Mouse (Mus musculus) stomach, embryonic 15.5 days (tissue): ENCODE measurements around the gene Coro2a. TPM values are rescaled to one million over a fixed set of nuclear protein-coding genes. Genes with fewer than 3 reads are reported as not detected.
A peak's percentile ranks its signal among the peaks of the same experiment; 100 is the strongest.

Source experiments
- ATAC-seq: fragments of 200-750 bp; cut with Nextera tagmentation; 2 replicates; pipeline ENCODE4 v1.8.0; 2017; ENCODE audit warnings: low read depth, moderate number of reproducible peaks, moderate TSS enrichment; ENCODE audit not compliant: insufficient read depth, low FRiP score
- H3K27ac ChIP-seq: fragments of 300-500 bp; sonication (generic); 2 replicates; pipeline ENCODE4 v1.5.1; 2015; ENCODE audit warnings: mild to moderate bottlenecking, inconsistent platforms
- H3K27me3 ChIP-seq: fragments of 300-500 bp; sonication (generic); replicated peaks from 2 replicates; pipeline ENCODE4 v1.6.1; 2015; ENCODE audit warnings: inconsistent platforms
- H3K36me3 ChIP-seq: fragments of 300-500 bp; sonication (generic); 2 replicates; pipeline ENCODE4 v1.6.1; 2015; ENCODE audit warnings: inconsistent platforms
- H3K4me1 ChIP-seq: fragments of 300-500 bp; sonication (generic); 2 replicates; pipeline ENCODE4 v1.6.1; 2015; ENCODE audit warnings: inconsistent platforms
- H3K4me2 ChIP-seq: fragments of 300-500 bp; sonication (generic); 2 replicates; pipeline ENCODE4 v1.6.1; 2015; ENCODE audit warnings: mild to moderate bottlenecking, inconsistent platforms
- H3K4me3 ChIP-seq: fragments of 300-500 bp; sonication (generic); replicated peaks from 2 replicates; pipeline ENCODE4 v1.5.1; 2015; ENCODE audit warnings: inconsistent platforms
- H3K9ac ChIP-seq: fragments of 300-500 bp; sonication (generic); 2 replicates; pipeline ENCODE4 v1.6.1; 2015; ENCODE audit warnings: inconsistent platforms
- H3K9me3 ChIP-seq: fragments of 300-500 bp; sonication (generic); 2 replicates; pipeline ENCODE4 v1.6.1; 2016; ENCODE audit warnings: inconsistent platforms
- WGBS: fragments of 180-500 bp; shearing (Covaris S2); methylation state at CpG from one replicate; pipeline ENCODE4 v1.1.7; 2015; 5-methylcytosine and 5-hydroxymethylcytosine counted together
- polyA plus RNA-seq: library from polyadenylated mRNA; unstranded; fragments of >200 nt; fragmentation: Nextera tagmentation; extraction: Ambion mirVana; gene quantifications from 2 replicates; pipeline ENCODE4 v1.2.1, GENCODE M21; 2015

Coro2a gene
- polyA plus RNA-seq, 1 experiment from 2014 or later, result 20.4 TPM

DNA sequence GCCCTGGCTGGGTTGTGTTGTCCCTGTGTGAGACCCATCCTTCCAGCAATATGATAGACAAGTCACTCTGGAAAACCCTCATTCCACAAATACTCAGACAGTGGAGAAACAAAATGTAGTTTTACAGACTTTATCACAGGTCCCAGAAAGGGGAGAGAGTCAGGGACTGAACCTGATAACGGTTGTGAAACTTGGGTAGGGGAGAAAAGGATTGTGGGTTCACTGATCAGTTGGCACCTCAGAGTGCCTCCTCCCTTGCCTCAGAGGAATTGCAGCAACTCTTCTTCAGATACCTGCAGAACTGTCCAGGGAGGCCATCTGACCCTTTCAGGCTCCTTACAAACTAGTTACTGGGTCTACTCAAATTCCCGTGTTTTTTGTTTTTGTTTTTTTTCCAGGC lies 30.5 kb upstream of the Coro2a start:
- no peak for ATAC-seq
- H3K36me3 ChIP-seq, result no peaks in the 10 kb centered on the region
- H3K4me1 ChIP-seq, result 0 out of 2 replicates have a peak, but pooled peaks cover 11% of the 10 kb centered on the region
- H3K9me3 ChIP-seq, result no peaks in the 10 kb centered on the region
- no peaks in the 10 kb centered on the region for H3K27me3 ChIP-seq
- 77% methylated on average over 2 of the region's 2 CpGs for WGBS
- H3K4me2 ChIP-seq, result no peak overlapping the region
- H3K27ac ChIP-seq, result no peak overlapping the region
- no peak overlapping the region for H3K9ac ChIP-seq
- H3K4me3 ChIP-seq, result no peak overlapping the region

DNA sequence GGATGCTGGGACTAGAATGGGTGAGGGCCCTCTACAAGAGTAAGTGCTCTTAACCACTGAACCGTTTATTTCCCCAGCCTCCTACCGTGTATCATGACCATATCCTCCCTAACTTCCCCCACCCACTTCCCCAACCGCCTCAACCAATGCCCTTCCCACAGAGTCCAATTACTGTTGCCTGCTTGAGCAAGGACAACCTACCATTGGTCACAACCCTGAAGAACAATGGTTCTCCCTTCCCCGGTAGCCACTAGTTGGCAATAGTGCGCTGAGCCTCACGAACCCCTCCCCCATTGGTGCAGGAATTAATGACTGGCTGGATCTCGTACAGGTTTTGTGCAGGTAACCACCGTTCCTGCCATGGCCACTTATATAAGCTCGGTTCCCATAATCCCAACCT lies 28.4 kb upstream of the Coro2a start:
- H3K27ac ChIP-seq, result no peak overlapping the region

GRCm38 (mm10) chr4:46628873-46629272 lies 26.9 kb upstream of the Coro2a start:
- H3K27me3 ChIP-seq, result no peaks in the 10 kb centered on the region
- no peak overlapping the region for H3K9ac ChIP-seq
- 0 out of 2 replicates have a peak, but pooled peaks cover 8% of the 10 kb centered on the region for H3K4me1 ChIP-seq
- 24% methylated on average over 9 of the region's 9 CpGs for WGBS
- no peaks in the 10 kb centered on the region for H3K9me3 ChIP-seq
- H3K36me3 ChIP-seq, result no peaks in the 10 kb centered on the region
- H3K4me3 ChIP-seq, result no peak overlapping the region
- no peak for ATAC-seq
- no peak overlapping the region for H3K27ac ChIP-seq
- H3K4me2 ChIP-seq, result no peak overlapping the region; the same call in 1 of the 2 replicates

More for the DNA sequence above, 28.4 kb upstream of the Coro2a start:
- 49% methylated on average over 9 of the region's 9 CpGs for WGBS
- 0 out of 2 replicates have a peak, but pooled peaks cover 11% of the 10 kb centered on the region for H3K4me1 ChIP-seq
- H3K9me3 ChIP-seq, result no peaks in the 10 kb centered on the region
- ATAC-seq, result no peak
- H3K9ac ChIP-seq, result no peak overlapping the region
- H3K27me3 ChIP-seq, result no peaks in the 10 kb centered on the region
- H3K36me3 ChIP-seq, result no peaks in the 10 kb centered on the region
- no peak overlapping the region for H3K4me2 ChIP-seq
- no peak overlapping the region for H3K4me3 ChIP-seq

DNA sequence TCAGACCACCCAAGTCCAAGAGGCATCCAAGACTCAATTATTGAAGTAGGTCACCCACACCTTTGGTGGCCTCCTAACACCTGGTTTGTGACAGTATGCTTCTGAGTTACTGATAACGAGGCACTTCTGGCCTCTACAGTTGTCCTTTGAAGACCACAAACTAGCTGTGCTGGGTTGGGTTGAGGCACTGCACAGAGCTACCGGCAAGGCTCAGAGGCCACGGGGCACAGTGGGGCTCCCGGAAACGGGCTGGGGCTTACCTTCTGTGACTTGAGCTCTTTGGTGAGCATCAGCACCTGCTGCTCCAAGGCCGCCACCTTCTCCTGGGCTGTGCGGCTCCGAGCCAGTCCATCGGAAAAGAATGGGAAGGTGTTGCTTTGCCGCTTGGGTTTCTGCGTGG lies 26.1 kb upstream of the Coro2a start:
- Histone ChIP-seq H3K4me3 (no peak overlapping the region), H3K9me3 (no peaks in the 10 kb centered on the region), H3K36me3 (no peaks in the 10 kb centered on the region), H3K4me1 (0 out of 2 replicates have a peak, but pooled peaks cover 8% of the 10 kb centered on the region), H3K9ac (no peak overlapping the region), H3K27me3 (no peaks in the 10 kb centered on the region), H3K4me2 (no peak overlapping the region), H3K27ac (no peak overlapping the region)
- ATAC-seq, result no peak
- 78% methylated on average over 11 of the region's 11 CpGs for WGBS

- Histone ChIP-seq H3K36me3 (no peaks in the 10 kb centered on the region), H3K27me3 (no peaks in the 10 kb centered on the region), H3K9ac (no peak overlapping the region), H3K4me1 (0 out of 2 replicates have a peak, but pooled peaks cover 8% of the 10 kb centered on the region), H3K4me3 (no peak overlapping the region), H3K4me2 (no peak overlapping the region), H3K27ac (no peak overlapping the region), H3K9me3 (no peaks in the 10 kb centered on the region)
- no peak for ATAC-seq
- WGBS, result 74% methylated on average over 10 of the region's 10 CpGs
These were observed 23.1 kb upstream of the Coro2a start for GRCm38 (mm10) chr4:46625101-46625500.

DNA sequence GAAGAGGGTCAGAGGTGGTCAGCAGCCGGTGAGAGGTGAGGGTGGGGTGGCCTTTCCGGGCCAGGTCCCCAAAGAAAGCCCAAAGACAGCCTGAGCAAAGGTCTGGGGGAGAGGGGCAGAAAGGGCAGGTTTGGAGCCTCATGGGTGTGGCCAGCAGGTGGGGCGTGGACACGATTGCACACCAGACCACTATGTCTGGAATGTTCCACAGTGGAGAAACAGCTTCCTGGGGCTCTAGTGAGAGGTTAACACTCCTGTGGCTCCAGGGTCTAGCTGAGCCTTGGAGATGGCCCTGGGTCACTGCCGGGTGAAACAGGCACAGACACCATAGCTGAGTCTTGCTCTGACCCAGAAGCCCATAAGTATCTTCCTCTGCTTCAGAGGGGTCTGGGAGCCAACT lies 21.0 kb upstream of the Coro2a start:
- ATAC-seq, result no peak
- H3K4me3 ChIP-seq, result no peak overlapping the region
- WGBS, result 75% methylated on average over 5 of the region's 5 CpGs
- H3K4me2 ChIP-seq, result no peak overlapping the region
- no peaks in the 10 kb centered on the region for H3K9me3 ChIP-seq
- H3K4me1 ChIP-seq, result no peaks in the 10 kb centered on the region
- H3K36me3 ChIP-seq, result no peaks in the 10 kb centered on the region
- H3K27ac ChIP-seq, result no peak overlapping the region
- no peak overlapping the region for H3K9ac ChIP-seq
- peaks cover 3% of the 10 kb centered on the region; the same call in 1 of the 2 replicates for H3K27me3 ChIP-seq

- H3K4me2 ChIP-seq, result no peak overlapping the region
- H3K36me3 ChIP-seq, result no peaks in the 10 kb centered on the region
- no peak for ATAC-seq
- H3K27ac ChIP-seq, result no peak overlapping the region
- H3K9ac ChIP-seq, result no peak overlapping the region
- no peak overlapping the region for H3K4me3 ChIP-seq
- peaks cover 3% of the 10 kb centered on the region; the same call in 1 of the 2 replicates for H3K27me3 ChIP-seq
- no peaks in the 10 kb centered on the region for H3K4me1 ChIP-seq
- H3K9me3 ChIP-seq, result no peaks in the 10 kb centered on the region
- WGBS, result 81% methylated on average over 8 of the region's 8 CpGs
These were observed 18.9 kb upstream of the Coro2a start for GRCm38 (mm10) chr4:46620946-46621345.

- H3K27me3 ChIP-seq, result peaks cover 3% of the 10 kb centered on the region; the same call in 1 of the 2 replicates
- no peak for ATAC-seq
- H3K4me1 ChIP-seq, result no peaks in the 10 kb centered on the region
- peak overlapping the region; percentile 21; the same call in 1 of the 2 replicates for H3K4me2 ChIP-seq
- no peak overlapping the region for H3K4me3 ChIP-seq
- H3K9me3 ChIP-seq, result no peaks in the 10 kb centered on the region
- H3K36me3 ChIP-seq, result no peaks in the 10 kb centered on the region
- no peak overlapping the region for H3K27ac ChIP-seq
- H3K9ac ChIP-seq, result no peak overlapping the region
- 19% methylated on average over 23 of the region's 23 CpGs for WGBS
These were observed 18.3 kb upstream of the Coro2a start for GRCm38 (mm10) chr4:46620330-46620729.

- no peak overlapping the region for H3K27ac ChIP-seq
- WGBS, result 65% methylated on average over 11 of the region's 11 CpGs
- no peaks in the 10 kb centered on the region for H3K9me3 ChIP-seq
- peaks cover 3% of the 10 kb centered on the region; the same call in 1 of the 2 replicates for H3K27me3 ChIP-seq
- no peak overlapping the region for H3K9ac ChIP-seq
- no peak overlapping the region for H3K4me3 ChIP-seq
- no peaks in the 10 kb centered on the region for H3K4me1 ChIP-seq
- no peak for ATAC-seq
- no peaks in the 10 kb centered on the region for H3K36me3 ChIP-seq
- H3K4me2 ChIP-seq, result no peak overlapping the region
These were observed 16.3 kb upstream of the Coro2a start for GRCm38 (mm10) chr4:46618196-46618817.

DNA sequence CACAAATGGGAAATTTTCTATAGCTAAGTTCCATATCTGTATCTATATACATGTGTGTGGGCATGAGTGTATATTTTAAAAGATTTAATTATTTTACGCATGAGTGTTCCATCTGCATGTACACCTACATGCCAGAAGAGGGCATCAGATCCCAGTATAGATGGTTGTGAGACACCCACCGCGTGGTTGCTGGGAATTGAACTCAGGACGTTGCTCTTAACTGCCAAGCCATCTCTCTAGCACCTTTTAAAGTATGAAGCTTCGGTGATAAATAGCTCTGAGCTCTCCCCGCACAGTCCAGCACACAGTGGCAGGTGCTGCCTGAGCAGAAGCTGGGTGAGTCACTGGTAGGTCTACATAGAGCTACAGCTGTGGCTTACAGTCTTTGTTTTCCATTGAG lies 15.4 kb upstream of the Coro2a start:
- Histone ChIP-seq H3K27me3 (peaks cover 3% of the 10 kb centered on the region; the same call in 1 of the 2 replicates), H3K4me3 (no peak overlapping the region), H3K36me3 (no peaks in the 10 kb centered on the region), H3K9ac (no peak overlapping the region), H3K9me3 (no peaks in the 10 kb centered on the region), H3K4me2 (no peak overlapping the region), H3K4me1 (no peaks in the 10 kb centered on the region), H3K27ac (no peak overlapping the region)
- 68% methylated on average over 6 of the region's 6 CpGs for WGBS
- ATAC-seq, result no peak

GRCm38 (mm10) chr4:46614641-46615040 lies 12.6 kb upstream of the Coro2a start:
- whole genome bisulfite sequencing, result 68% methylated on average over 9 of the region's 9 CpGs
- no peaks in the 10 kb centered on the region for H3K4me1 ChIP-seq
- no peaks in the 10 kb centered on the region for H3K9me3 ChIP-seq
- no peak overlapping the region for H3K9ac ChIP-seq
- H3K27me3 ChIP-seq, result peaks cover 2% of the 10 kb centered on the region; the same call in 1 of the 2 replicates
- no peaks in the 10 kb centered on the region for H3K36me3 ChIP-seq
- H3K27ac ChIP-seq, result no peak overlapping the region
- no peak for ATAC-seq
- no peak overlapping the region for H3K4me3 ChIP-seq
- H3K4me2 ChIP-seq, result no peak overlapping the region

- Histone ChIP-seq H3K27ac (no peak overlapping the region), H3K9me3 (no peaks in the 10 kb centered on the region), H3K4me3 (no peak overlapping the region), H3K4me2 (no peak overlapping the region), H3K27me3 (no peaks in the 10 kb centered on the region), H3K4me1 (no peaks in the 10 kb centered on the region), H3K36me3 (no peaks in the 10 kb centered on the region), H3K9ac (no peak overlapping the region)
- ATAC-seq, result no peak
- WGBS, result 69% methylated on average over 12 of the region's 12 CpGs
These were observed 11.6 kb upstream of the Coro2a start for GRCm38 (mm10) chr4:46613618-46614017.
